Comparison of ENCODE assay signal across 14 mouse cellular contexts in genomic region chr11:30263627-30264026, GRCm38 (mm10). TPM values are rescaled to one million over a fixed set of nuclear protein-coding genes. Genes with fewer than 3 reads are reported as not detected.
DNase-seq lines count a peak whose midpoint lies in the region; ATAC-seq and TF ChIP-seq lines count a peak whose summit lies in the region.
"Had no signal": no experiment of that assay in that cellular context is flagged by ENCODE, and none has a peak within 500 bp of the region (broad histone marks: within the 10 kb centered on the region; RNA-seq: fewer than 3 reads in every experiment).

No protein-coding gene starts in this region.

- peak overlapping the region; percentile 89 for H3K4me2 ChIP-seq in hindbrain, embryonic 14.5 days (replicated peaks)
- no peak overlapping the region for H3K4me2 ChIP-seq in liver, postnatal 0 days (ENCODE audit: low read depth, low read length)
- peak overlapping the region; percentile 67 for H3K4me2 ChIP-seq in heart, embryonic 14.5 days (ENCODE audit: low read length)
- H3K4me2 ChIP-seq: forebrain, embryonic 12.5 days; limb, embryonic 12.5 days had no signal

- no peaks in the 10 kb centered on the region for H3K36me3 ChIP-seq in hindbrain, embryonic 14.5 days (replicated peaks; ENCODE audit: control insufficient read depth, insufficient read depth)
- H3K36me3 ChIP-seq in hindbrain, embryonic 10.5 days: 0 out of 2 replicates have a peak, but pooled peaks cover 3% of the 10 kb centered on the region
- H3K36me3 ChIP-seq in liver, postnatal 0 days (replicated peaks; ENCODE audit: insufficient read depth, low read length): no peaks in the 10 kb centered on the region
- 0 out of 2 replicates have a peak, but pooled peaks cover 6% of the 10 kb centered on the region for H3K36me3 ChIP-seq in heart, embryonic 14.5 days (ENCODE audit: control insufficient read depth, insufficient read depth, low read length)
- H3K36me3 ChIP-seq: forebrain, embryonic 12.5 days; limb, embryonic 12.5 days had no signal

- peak; percentile 46; the same call in 1 of the 2 replicates for TF ChIP-seq EP300 in liver, postnatal 0 days (IDR thresholded peaks at IDR 0.05; ENCODE audit: low read depth)

- H3K9ac ChIP-seq in hindbrain, embryonic 14.5 days: no peak overlapping the region
- H3K9ac ChIP-seq in liver, postnatal 0 days (replicated peaks): no peak overlapping the region
- peak overlapping the region; percentile 54 for H3K9ac ChIP-seq in heart, embryonic 14.5 days (ENCODE audit: low read length)
- H3K9ac ChIP-seq: forebrain, embryonic 12.5 days; limb, embryonic 12.5 days had no signal

- no peaks in the 10 kb centered on the region for H3K27me3 ChIP-seq in hindbrain, embryonic 14.5 days (ENCODE audit: control insufficient read depth, insufficient read depth, low read length)
- H3K27me3 ChIP-seq in hindbrain, embryonic 10.5 days (ENCODE audit: insufficient read depth, poor library complexity, severe bottlenecking): no peaks in the 10 kb centered on the region
- H3K27me3 ChIP-seq in liver, postnatal 0 days (ENCODE audit: insufficient read depth, low read length): peaks cover 25% of the 10 kb centered on the region
- no peaks in the 10 kb centered on the region for H3K27me3 ChIP-seq in heart, embryonic 14.5 days (ENCODE audit: control insufficient read depth, insufficient read depth, low read length)
- H3K27me3 ChIP-seq: limb, embryonic 12.5 days had no signal

- TF ChIP-seq POLR2A in embryonic fibroblast, embryonic 13.5 days (IDR thresholded peaks at IDR 0.05; ENCODE audit: low read depth, low read length): no peak

- no peak for TF ChIP-seq CTCF in liver, postnatal 0 days (IDR thresholded peaks at IDR 0.05; ENCODE audit: low read depth)
- no peak for TF ChIP-seq CTCF in embryonic fibroblast, embryonic 13.5 days (IDR thresholded peaks at IDR 0.05; ENCODE audit: borderline replicate concordance, insufficient read depth, low read length)

- no peak for ATAC-seq in hindbrain, embryonic 14.5 days (ENCODE audit: low FRiP score)
- ATAC-seq in liver, postnatal 0 days: no peak
- no peak for ATAC-seq in heart, embryonic 14.5 days (ENCODE audit: insufficient number of reproducible peaks, insufficient read depth, low FRiP score, low read depth)
- ATAC-seq in megakaryocyte-erythroid progenitor cell, adult 5-6 weeks (replicated peaks; ENCODE audit: low FRiP score, low TSS enrichment, poor library complexity, severe bottlenecking): no peak
- ATAC-seq: CD4-positive, CD25-positive, alpha-beta regulatory T cell, adult 4 months had no signal

- H3K4me3 ChIP-seq in hindbrain, embryonic 14.5 days (replicated peaks; ENCODE audit: low read length): no peak overlapping the region
- H3K4me3 ChIP-seq in hindbrain, embryonic 10.5 days: no peak overlapping the region
- H3K4me3 ChIP-seq in liver, postnatal 0 days (ENCODE audit: low read depth, low read length): no peak overlapping the region
- H3K4me3 ChIP-seq in embryonic fibroblast, embryonic 13.5 days (ENCODE audit: insufficient read depth, low read length): no peak overlapping the region
- peak overlapping the region in 1 of 2 experiments; percentile 97; a peak in 2 of 4 replicates for H3K4me3 ChIP-seq in heart, embryonic 14.5 days (ENCODE audit: control insufficient read depth in 1 of 2, insufficient read depth in 1 of 2, low read depth in 1 of 2, low read length in 2 of 2)
- H3K4me3 ChIP-seq: forebrain, embryonic 12.5 days; limb, embryonic 12.5 days had no signal

- no peaks in the 10 kb centered on the region for H3K9me3 ChIP-seq in hindbrain, embryonic 14.5 days (ENCODE audit: control insufficient read depth, low read length)
- H3K9me3 ChIP-seq in hindbrain, embryonic 10.5 days: 0 out of 2 replicates have a peak, but pooled peaks cover 2% of the 10 kb centered on the region
- no peaks in the 10 kb centered on the region for H3K9me3 ChIP-seq in liver, postnatal 0 days (ENCODE audit: low read length)
- H3K9me3 ChIP-seq in heart, embryonic 14.5 days (ENCODE audit: control insufficient read depth, low read length): no peaks in the 10 kb centered on the region
- H3K9me3 ChIP-seq: limb, embryonic 12.5 days had no signal

- no peak for DNase-seq in hindbrain, embryonic 14.5 days (ENCODE audit: low spot score)
- DNase-seq in hindbrain, embryonic 10.5 days (ENCODE audit: low spot score): no peak
- no peak for DNase-seq in liver, postnatal 0 days
- no peak for DNase-seq in liver
- no peak for DNase-seq in thymus, postnatal 25 days
- DNase-seq: cerebellum, adult 11-12 months; thymus, postnatal 4 days had no signal

- H3K27ac ChIP-seq in hindbrain, embryonic 14.5 days: no peak overlapping the region
- H3K27ac ChIP-seq in hindbrain, embryonic 10.5 days: no peak overlapping the region
- no peak overlapping the region for H3K27ac ChIP-seq in liver, postnatal 0 days (ENCODE audit: low read depth)
- H3K27ac ChIP-seq in embryonic fibroblast, embryonic 13.5 days (ENCODE audit: insufficient read depth, low read length): 0 out of 2 replicates have a peak overlapping the region, but pooled peaks have one; percentile 3
- H3K27ac ChIP-seq in heart, embryonic 14.5 days (replicated peaks in 1 of 2; ENCODE audit: control insufficient read depth in 1 of 2, insufficient read depth in 1 of 2, low read depth in 2 of 2, low read length in 2 of 2): peak overlapping the region in 1 of 2 experiments; percentile 67; a peak in 2 of 4 replicates
- H3K27ac ChIP-seq: forebrain, embryonic 12.5 days; limb, embryonic 12.5 days; stomach, postnatal 0 days had no signal

- peaks cover 32% of the 10 kb centered on the region for H3K4me1 ChIP-seq in hindbrain, embryonic 14.5 days (replicated peaks; ENCODE audit: control insufficient read depth, insufficient read depth, low read length)
- H3K4me1 ChIP-seq in hindbrain, embryonic 10.5 days (replicated peaks): peaks cover 10% of the 10 kb centered on the region
- H3K4me1 ChIP-seq in liver, postnatal 0 days (ENCODE audit: insufficient read depth): no peaks in the 10 kb centered on the region; the same call in 1 of the 2 replicates
- peaks cover 5% of the 10 kb centered on the region; the same call in 1 of the 2 replicates for H3K4me1 ChIP-seq in embryonic fibroblast, embryonic 13.5 days (ENCODE audit: control insufficient read depth, insufficient read depth, low read length)
- peaks cover 2 to 32% of the 10 kb centered on the region in 2 experiments; a peak in 3 of 4 replicates for H3K4me1 ChIP-seq in heart, embryonic 14.5 days (ENCODE audit: control insufficient read depth in 2 of 2, insufficient read depth in 2 of 2, low read length in 2 of 2)

- 81% methylated on average over 2 of the region's 2 CpGs for WGBS in hindbrain, embryonic 14.5 days
- WGBS in hindbrain, embryonic 10.5 days: 93% methylated on average over 2 of the region's 2 CpGs
- WGBS in liver, postnatal 0 days (ENCODE audit: insufficient replicate concordance): 60% methylated on average over 2 of the region's 2 CpGs
- WGBS in heart, embryonic 14.5 days: 45% methylated on average over 2 of the region's 2 CpGs

RNA-seq across cellular contexts. Expression of gene Sptbn1, which starts 4.3 kb away (rescaled TPM):
- polyA plus RNA-seq in hindbrain, embryonic 14.5 days (2014; fragmentation: Nextera tagmentation; extraction: Ambion mirVana): 209 and 221 TPM in 2 replicates
- polyA plus RNA-seq in hindbrain, embryonic 10.5 days (2016; fragmentation: Nextera tagmentation; extraction: Ambion mirVana): 60.1 and 68.8 TPM in 2 replicates
- polyA plus RNA-seq in liver, postnatal 0 days (2015; fragmentation: Nextera tagmentation; extraction: Ambion mirVana): 18.9 and 19.2 TPM in 2 replicates
- polyA plus RNA-seq in embryonic fibroblast, embryonic 13.5 days (2011; ENCODE audit: insufficient read length, low read depth, missing spikeins): 268 and 314 TPM in 2 replicates
- polyA plus RNA-seq in heart, embryonic 14.5 days (2014; fragmentation: Nextera tagmentation; extraction: Ambion mirVana): 209 and 215 TPM in 2 replicates
- total RNA-seq in megakaryocyte-erythroid progenitor cell, adult 5-6 weeks (2014; fragmentation: Nextera tagmentation): 12.0 and 12.6 TPM in 2 replicates
- 12.8 and 23.8 TPM in 2 replicates for total RNA-seq in megakaryocyte-erythroid progenitor cell, adult 5-6 weeks (2017)
